Mouse (Mus musculus) 3134 (cell line): Measurements from ENCODE around the gene Prkce.

Source experiments
- DNase-seq: peaks from one replicate; pipeline ENCODE4 v3.0.0-alpha.2; 2011; ENCODE audit warnings: low spot score; ENCODE audit not compliant: insufficient read length; ENCODE audit errors: extremely low read depth

Prkce gene

DNA sequence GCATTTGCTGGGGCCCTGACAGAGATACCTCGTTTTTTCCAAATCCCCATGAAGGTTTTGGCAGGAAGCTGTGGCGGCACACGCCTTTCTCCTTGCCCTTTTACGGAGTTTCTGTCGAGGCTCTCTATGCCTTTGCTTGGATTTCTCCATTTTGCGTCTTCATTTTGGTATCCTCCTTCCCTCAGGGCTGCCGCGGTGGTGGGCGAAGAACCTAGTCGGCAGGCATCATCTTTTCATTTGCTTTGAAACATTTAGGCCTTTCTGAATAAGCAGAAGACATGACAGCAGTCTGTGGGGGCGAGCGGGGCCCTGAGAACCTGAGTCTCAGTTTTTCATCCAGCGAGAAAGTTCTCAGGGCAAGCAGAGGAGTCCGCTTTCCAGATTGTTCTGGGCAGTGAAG is 47.2 kb downstream of the Prkce start:
- DNase-seq, result no peak

DNA sequence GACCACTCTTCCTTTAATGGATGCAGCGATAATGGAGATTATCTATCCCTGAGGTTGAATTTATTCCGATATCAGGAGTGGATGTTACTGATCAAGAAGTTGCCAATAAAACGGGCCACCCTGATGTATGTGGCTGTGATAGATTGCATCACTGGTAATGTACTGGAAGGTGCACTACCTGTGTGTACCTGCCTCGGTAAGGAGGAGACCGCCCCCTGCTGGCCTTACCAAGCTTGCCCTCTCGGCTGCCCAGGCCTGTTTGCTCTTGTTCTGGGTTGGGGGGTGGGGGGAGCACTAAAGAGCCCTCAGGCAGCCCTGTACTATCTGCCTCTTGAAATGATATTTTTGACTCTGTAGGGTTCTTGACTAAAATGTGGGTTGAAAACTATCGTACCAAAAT is 48.2 kb downstream of the Prkce start:
- DNase-seq, result no peak

DNA sequence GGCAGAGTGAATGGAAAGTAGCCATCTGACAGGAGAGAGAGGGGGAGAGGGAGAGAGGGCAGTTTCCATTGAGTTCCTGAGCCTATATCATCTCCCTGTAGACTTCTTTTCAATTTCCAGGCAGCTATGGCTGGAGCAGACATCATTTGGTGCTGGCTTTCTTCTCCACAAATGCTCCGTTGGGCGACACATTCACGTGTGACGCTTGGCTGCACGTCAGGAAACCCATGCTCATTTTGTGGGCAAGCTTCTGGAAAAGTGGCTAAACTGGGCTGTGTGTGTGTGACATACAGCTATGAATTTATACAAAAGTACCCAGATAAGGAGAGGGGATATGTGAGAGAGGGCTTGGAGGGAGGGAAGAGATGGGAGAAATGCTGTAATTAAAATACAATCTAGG is 49.9 kb downstream of the Prkce start:
- DNase-seq, result no peak

DNA sequence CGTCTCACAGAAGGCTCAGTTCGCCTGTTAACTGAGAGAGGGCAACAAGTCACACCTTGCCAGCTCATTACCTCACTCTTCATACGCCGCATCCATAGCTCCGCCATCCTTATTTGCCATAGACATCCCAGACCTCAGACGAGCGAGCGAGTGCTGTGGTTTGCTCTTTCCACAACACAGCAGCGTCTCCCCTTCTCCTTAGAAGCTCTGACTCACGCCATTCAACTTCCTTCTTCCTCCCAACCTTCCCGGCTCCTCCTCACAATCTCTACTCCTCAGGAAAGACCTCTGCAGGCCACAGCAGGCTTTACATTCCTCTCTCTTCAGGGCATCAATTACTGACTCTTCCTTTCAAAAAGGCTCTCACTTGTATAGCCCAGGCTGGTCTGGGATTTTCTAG is 51.0 kb downstream of the Prkce start:
- no peak for DNase-seq

DNA sequence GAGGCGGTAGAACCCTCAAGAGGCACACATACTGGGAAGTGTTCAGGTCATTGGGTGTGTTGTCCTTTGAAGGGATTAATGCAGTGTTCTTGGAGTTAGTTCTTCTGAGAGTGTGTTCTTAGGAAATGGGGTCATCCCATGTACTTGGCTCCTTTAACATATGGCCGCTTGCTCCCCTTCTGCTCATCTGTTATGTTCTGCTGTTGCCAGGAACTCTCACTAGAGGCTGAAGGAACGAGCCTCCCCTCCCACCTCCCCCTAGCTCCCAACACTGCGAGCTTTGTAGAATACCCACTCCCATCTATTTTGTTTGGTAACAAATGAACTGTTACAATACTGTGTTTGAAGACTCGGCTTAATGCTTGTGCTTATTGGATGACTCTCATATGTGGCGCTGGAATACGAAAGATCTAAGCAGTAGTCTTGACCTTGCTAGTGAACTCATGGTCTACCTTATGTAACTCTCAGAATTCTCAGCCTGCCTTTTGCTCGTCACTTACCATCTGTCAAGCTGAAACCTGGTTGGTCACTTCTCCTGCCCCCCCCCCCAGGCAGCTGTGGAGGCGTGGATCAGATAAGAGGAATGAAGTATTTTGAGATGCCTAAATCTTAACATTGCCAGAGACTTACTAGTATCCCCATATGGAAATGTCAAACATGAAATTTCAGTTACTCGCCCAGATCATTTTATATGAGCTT is 58.1 kb downstream of the Prkce start:
- DNase-seq, result no peak

DNA sequence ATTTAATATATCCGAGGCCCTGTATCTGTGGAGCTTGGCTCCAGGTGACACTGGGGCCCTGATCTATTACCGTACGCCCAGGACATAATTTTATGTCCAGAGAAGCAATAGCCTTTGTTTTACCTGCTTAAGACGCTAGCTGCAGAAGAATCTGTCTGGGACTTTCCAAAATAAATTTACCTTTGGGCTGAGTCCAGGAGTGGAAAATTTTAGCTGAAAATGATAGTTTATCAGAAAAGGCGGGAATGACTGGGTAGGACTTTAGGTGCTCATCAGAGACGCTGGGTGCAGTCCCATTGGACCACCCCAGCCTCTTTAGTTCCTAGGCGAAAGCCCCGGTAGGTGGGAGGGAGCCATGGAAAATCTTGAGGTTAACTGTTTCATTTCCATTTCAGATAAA is 58.6 kb downstream of the Prkce start:
- DNase-seq, result no peak

DNA sequence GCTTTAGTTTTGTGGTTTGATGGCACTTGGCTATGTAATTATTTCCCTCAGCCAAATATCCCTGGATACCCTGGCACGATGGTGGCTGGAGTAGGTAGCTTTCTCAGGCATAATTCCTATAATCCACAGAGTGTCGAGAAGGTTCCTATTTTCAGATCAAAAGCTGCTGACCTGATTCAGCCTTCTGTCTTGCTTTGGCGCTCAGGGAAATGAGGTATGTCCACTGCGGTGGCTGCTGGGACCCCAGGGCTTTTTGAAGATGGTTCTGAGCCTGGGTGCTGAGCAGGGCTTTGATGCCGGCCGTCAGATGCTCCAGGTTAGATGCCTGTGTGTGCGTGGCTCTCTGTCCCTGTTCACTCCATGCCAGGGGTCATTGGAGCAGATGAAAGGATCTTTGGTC is 59.0 kb downstream of the Prkce start:
- DNase-seq, result no peak

DNA sequence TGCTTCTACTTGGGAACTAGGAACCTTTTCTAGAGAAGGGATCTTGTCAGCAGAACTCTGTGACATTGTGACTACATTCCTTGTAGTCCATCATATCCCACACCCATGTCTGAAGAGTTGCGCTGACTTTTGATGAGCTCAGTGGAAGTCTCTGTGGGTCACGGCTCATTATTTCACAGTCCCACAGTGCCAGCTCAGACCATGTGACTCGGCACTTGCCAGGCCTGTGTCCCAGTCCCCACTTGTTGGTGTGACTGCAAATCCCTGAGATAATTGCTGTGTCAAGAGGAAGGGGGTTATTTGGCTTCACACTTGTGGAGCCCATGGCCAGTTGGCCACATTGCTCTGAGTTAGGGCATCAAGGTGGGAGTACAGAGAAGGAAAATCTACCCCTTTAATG is 59.8 kb downstream of the Prkce start:
- no peak for DNase-seq

DNA sequence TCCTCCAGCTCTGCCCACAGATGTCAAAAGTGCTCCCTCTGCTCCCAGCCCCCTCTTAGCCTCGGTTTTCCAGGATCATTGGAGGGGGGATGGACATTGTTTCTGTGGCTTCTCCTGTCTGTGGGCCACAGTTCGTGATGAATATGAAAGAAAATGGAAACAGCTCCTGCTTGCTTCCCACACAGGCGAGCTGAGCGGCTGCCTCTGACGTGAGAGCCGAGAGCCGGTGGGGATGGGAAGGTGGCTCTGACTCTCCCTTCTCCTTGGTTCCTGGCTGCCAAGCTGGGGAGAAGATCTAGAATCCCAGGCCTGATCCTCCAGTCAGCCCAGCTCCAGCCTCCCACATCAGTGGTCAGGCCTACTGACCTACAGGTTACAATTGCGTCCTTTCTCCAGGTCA is 61.3 kb downstream of the Prkce start:
- DNase-seq, result no peak

DNA sequence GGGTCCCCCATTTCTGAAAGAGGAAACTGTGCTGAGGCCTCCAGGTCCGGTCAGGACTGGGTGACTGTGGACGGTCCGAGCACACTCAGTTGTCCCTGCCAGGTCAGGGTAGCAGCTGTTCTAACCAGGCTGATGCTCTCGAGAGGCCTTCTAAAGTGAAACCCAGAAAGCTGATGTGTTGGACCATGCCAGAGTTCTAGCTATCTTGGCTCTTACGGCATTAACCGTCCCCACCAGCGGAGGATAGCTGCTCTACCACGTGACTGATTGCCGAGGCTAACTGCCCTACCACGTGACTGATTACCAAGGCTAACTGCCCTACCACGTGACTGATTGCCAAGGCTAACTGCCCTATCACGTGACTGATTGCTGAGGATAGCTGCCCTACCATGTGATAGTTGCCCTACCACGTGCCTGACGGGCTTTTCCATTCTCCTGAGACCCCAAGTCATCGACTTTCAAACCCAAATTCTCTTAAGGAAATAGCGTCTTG is 62.6 kb downstream of the Prkce start:
- DNase-seq, result no peak

DNA sequence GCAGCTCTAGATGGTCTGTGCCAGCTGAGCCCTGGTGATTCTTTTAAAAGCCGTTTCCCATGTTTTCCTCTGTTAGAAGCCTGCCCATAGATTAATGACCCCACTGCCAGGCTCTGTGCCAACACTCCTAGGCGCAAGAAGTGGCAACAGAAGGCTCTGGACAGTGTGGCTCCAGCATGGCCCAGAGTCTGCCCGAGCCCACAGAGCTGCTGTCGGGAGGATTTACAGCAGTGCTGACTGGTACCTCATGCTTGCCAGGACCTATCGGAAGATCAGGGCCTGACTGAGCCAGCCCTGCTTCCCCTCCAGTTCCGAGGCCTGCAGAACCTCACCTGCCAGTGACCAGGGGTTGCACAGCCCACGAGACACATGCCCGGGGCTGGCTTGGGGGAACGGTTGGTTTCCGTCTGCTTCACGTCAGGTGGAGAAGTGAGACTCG is 64.2 kb downstream of the Prkce start:
- no peak for DNase-seq

DNA sequence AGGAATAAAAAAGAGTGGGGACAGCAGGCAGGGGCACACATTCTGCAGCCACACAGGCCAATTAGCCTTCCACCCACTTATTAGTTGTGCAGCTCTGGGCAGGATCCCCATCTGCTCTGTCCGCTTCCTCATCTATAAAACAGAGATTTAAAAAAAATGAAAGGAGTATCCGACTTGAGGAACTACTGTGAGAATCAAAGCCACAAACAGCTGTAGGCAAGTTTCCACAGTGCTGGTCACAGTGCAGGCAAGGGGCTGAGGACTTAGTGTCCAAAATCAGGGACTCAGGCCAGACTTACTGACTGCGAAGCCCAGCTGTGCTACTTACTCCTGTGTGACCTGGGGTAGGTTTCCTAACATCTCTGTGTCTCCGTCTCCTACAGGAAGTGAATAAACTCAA is 64.7 kb downstream of the Prkce start:
- no peak for DNase-seq

DNA sequence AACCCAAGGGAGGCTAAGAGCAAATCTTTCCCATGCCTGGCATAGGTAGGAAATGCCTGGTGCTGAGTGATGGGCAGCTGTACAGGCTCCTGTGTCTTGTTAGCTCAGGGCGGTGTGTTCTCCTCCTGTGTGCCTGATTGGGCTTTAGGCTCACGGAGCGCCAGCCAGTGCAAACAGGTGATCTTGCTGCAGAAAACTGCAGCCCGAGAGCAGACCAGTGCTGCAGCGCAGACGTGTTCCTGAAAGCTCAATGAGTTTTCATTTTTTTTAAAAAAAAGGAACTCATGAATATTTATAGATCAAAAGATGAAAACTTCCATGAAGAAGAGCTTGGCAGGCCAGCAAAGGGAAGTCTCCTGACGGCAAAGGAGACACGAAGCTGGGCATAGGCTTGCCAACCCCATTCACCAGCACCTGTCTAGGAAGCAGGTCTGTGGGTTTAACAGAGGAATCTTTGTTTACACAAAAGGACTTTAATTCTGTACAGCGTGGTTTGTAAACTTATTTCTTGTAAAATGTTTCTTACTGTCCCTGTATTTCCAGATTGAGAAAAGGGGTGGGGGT is 67.1 kb downstream of the Prkce start:
- DNase-seq, result no peak

DNA sequence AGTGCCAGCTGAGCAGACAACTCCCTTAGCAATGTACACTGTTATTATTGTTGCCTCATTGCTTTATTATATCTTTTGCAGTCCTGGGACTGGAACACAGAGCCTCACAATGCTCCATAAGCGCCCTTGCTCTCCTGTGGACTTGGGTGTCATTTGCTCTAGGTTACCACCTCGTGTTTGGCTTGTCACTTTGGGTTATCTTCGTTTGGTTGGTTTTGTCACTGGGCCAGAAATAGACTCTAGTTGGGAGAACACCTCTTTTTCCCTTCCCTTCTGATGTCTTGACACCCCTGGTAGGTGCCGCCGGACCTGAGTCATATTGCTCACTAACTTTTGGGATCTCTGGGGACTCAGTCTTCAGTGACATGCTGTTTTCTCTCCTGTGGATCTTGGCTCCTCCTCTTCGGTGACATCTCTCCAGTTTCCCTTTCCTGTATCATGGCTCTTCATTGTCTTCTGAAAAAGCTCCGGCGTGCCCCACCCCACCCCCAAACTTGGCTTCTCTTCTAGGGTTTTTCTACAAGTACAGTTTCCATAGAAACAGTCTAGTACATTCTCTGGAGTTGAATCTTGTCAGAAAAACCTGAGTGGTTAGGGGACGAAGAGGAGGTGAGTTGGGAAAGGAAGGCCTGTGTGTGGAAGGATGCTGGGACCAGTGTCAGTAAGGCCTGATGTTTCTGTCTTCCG is 68.6 kb downstream of the Prkce start:
- DNase-seq, result no peak

DNA sequence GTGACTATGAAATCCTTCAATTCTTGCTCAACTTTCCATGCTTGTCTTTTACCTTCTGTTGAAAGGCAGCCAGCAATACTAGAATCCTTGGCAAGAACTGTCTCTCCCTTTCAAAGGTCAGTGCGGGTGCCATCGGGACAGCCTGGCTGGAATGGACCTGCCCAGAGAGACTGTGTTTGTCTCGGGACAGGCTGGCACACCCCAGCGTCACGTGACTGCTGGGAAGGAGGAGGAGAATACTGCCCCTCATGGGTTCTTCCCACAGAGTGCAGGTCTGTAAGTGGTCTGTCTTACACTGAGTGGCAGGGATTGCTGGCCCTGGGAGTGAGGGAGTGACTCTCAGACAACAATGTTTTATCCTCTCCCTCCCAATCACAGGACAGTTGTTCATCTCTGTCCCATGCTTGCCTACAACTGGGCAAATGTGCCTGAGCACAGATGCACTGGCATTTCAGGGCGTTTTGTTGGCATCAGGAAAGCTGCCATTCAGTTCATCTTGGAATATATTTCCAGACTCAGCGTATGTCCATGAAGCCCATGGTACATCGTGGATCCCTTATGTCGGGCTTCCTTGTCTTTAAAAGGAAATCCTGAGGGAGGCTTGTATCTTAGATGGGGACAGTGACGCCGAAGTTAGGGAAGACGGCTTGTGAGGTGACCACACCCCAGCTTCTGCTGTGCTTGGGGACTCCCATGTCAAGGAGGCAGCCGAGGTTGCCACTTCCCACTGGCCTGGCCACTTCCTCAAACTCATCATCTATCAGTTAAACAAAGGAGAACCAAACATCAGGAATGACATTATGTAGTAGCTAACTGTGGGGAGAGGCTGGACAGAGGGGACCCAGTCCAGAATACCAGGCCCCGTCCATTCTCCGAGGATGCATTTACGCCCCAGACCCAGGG is 69.5 kb downstream of the Prkce start:
- no peak for DNase-seq

DNA sequence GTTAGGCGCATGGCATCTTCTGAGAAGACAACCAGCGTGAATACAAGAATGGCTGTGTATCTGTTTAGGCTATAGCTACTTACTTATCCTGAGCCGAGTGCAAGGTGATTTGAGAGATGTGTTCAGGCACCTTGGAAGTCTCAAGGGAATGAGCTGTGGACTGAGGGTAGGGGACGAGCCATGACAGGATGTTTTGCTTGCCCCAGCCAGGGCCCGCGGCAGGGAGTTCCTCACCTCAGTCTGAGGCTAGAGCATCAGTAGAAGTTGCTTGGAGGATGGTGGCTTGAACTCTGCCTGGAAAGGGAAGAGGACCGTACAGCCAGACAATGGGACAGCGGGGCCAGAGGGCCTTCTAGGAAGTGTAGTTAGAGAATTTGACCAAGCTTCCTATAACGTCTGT is 74.7 kb downstream of the Prkce start:
- no peak for DNase-seq

DNA sequence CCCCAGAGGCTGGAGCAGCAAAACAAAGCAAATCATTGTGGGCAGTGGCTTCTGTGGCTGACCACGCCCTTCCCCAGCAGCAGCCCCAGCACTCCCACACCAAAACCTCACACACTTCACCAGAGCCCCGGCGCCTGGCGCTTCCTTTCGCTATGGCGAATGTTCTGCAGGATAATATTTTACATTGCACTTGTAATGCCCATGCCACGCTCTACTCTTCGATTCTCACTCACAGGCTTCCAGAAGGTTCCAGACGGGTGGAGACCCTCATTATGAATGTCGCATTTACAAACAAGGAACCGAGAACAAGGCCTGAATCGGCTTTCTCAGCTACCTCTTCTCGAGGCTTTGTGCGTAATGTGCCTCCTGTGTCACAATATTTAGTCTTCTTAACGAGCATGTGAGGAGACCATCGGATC is 75.5 kb downstream of the Prkce start:
- no peak for DNase-seq

DNA sequence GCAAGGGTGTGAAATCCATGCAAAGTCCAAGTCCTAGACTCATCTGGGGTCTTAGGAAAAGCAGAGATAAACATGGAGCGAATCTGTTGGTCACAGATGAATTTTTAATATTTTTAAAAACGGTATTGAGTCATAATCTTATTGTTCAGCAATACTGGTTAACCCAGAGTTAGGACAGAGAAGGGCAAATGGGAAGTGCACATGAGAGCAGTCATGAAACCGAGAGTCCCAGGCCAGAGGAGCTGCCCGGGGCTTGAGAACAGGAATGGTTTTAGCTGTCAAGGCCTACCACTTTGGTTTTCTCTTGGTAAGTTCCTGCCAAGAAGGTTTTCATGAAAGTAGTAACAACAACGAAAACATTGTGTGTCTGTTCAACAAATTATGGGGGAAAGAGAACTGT is 76.8 kb downstream of the Prkce start:
- no peak for DNase-seq

DNA sequence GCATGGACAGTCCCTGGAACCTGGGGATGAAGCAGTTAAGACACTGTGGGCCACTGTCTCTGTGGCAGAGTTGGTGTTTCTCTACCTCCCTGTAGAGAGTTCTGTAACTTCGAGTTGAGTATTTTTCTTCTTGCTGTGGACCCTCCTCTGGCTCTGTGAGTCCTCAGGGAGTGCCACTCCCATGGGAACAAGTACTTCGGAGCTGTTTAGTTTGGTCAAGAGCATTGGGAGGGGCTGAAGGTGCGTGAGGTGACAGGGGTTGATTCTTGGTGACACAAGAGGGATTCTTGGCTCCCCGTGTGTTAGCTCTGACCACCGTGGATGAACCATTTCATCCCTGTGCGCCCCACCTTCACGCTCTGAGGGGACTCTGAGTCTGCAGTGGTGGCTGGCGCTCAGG is 81.2 kb downstream of the Prkce start:
- no peak for DNase-seq

DNA sequence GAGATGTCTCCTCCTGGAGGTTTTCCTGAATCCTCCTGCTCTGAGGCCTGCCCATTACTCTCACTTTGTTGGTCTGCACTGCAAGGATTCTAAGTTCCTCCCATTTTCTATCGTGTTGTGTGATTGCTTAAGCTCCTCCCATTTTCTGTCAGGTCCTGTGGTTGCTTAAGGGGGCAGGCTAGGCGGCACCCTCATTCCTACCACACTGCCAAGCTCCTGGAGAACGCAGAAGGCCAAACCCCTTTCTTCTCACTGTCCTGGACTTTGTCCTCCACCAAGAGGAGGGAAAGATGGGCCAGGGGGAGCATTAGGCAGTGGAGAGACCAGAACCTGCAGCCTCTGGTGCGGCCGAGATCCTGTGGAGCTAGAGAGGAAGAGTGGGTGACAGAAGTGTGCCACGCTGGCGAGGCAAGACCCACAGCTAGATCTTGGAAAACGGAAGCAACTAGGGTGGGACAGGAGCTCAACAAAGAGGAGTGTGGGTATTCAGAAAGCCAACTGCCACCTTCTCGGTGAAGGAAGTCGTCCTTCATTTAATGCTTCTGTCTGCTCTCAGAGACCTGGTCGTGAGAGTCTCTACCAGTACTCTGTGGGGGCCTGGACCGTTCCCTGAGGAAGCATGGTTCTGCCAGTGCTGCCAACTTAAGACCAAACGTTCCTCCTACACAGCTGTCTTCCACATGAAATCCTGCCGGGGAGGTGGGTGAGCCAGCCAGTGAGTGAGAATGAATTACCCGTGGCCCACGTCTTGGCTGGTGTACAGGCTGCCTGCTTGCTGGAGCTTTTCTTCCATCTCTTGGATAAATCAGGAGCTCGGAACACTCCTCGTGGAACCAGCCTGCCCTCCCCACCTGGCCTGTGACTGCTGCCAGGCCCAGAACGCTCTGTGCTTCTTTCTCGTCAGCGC is 82.2 kb downstream of the Prkce start:
- DNase-seq, result no peak
